Mouse (Mus musculus): ENCODE data around the gene Gfod2.

Gfod2 gene

GRCm38 (mm10) chr8:105702001-105702401 is 56.5 kb downstream of the Gfod2 start:
- peak in 1 of 2 experiments; percentile 39 for DNase-seq

- peak; percentile 96 to 97 for DNase-seq
Measured at GRCm38 (mm10) chr8:105700966-105701824, 57.3 kb downstream of the Gfod2 start, which contains the start of the genes Acd and Pard6a. Gene Acd (minus strand): TSS chr8:105701102. Gene Pard6a (plus strand): TSS chr8:105701148.

- peak in 1 of 2 experiments; percentile 67 for DNase-seq
Measured at GRCm38 (mm10) chr8:105700566-105700965, 57.9 kb downstream of the Gfod2 start.

- DNase-seq: no peak
Measured at GRCm38 (mm10) chr8:105699488-105700215, 58.8 kb downstream of the Gfod2 start.

GRCm38 (mm10) chr8:105698734-105699133 is 59.7 kb downstream of the Gfod2 start:
- no peak for DNase-seq

- peak in 1 of 2 experiments; percentile 30 for DNase-seq
Measured at GRCm38 (mm10) chr8:105697196-105697780, 61.2 kb downstream of the Gfod2 start.

GRCm38 (mm10) chr8:105695080-105695780 is 63.2 kb downstream of the Gfod2 start:
- no peak for DNase-seq

GRCm38 (mm10) chr8:105694051-105694799 is 64.2 kb downstream of the Gfod2 start:
- peak in 1 of 2 experiments; percentile 24 for DNase-seq

- peak in 1 of 2 experiments; percentile 43 for DNase-seq
Measured at GRCm38 (mm10) chr8:105693648-105694047, 64.8 kb downstream of the Gfod2 start.

- no peak for DNase-seq
Measured at GRCm38 (mm10) chr8:105692449-105693182, 65.8 kb downstream of the Gfod2 start.

- DNase-seq: no peak
Measured at GRCm38 (mm10) chr8:105690978-105691377, 67.5 kb downstream of the Gfod2 start.

- no peak for DNase-seq
Measured at GRCm38 (mm10) chr8:105689983-105690360, 68.5 kb downstream of the Gfod2 start.

GRCm38 (mm10) chr8:105689256-105689982 is 69.0 kb downstream of the Gfod2 start:
- DNase-seq: peak in 1 of 2 experiments; percentile 21

- DNase-seq: peak in 1 of 2 experiments; percentile 12
Measured at GRCm38 (mm10) chr8:105688242-105688752, 70.2 kb downstream of the Gfod2 start.

GRCm38 (mm10) chr8:105687512-105687911 is 71.0 kb downstream of the Gfod2 start:
- DNase-seq: peak in 1 of 2 experiments; percentile 32

- DNase-seq: peak; percentile 56 to 68
Measured at GRCm38 (mm10) chr8:105686551-105686950, 71.9 kb downstream of the Gfod2 start.

GRCm38 (mm10) chr8:105685796-105686308 is 72.6 kb downstream of the Gfod2 start, which contains the start of gene Carmil2:
Gene Carmil2 (plus strand): TSS chr8:105686274.
- DNase-seq: peak; percentile 96 to 98

GRCm38 (mm10) chr8:105685325-105685724 is 73.1 kb downstream of the Gfod2 start:
- DNase-seq: peak in 1 of 2 experiments; percentile 54

GRCm38 (mm10) chr8:105677891-105678290 is 80.6 kb downstream of the Gfod2 start:
- no peak for DNase-seq

Measured in thymus, postnatal 36 days (tissue).